Mouse (Mus musculus): ENCODE measurements around the gene Slc35b2. TPM values are rescaled to one million over a fixed set of nuclear protein-coding genes. Genes with fewer than 3 reads are reported as not detected.

Slc35b2 gene
- polyA plus RNA-seq, 1 experiment from 2014 or later: 110 TPM

DNA sequence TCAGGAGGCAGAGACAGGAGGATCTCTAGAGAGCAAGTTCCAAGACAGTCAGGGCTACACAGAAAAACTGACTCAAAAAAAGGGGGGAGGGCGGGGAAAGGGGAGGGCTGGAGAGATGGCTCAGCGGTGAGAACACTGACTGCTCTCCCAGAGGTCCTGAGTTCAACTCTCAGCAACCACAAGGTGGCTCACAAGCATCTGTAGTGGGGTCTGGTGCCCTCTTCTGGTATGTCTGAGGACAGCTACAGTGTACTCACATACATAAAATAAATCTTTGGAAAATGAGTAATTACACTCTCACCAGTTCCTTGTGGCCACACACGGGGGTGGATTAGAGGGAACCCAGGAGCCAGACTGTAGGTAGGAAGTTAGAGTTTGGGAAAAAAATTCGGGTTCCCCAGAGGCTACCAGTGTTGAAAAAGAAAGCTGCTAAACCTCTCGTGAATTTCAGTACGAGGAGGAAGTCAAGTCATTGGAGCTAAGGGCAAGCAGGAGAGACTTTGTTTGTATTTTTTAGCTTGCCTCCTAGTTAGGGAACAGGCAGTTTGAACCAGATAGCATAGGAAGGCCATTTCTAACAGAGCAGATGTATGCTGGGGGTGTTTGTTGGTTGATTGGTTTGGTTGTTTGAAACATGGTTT lies 19.2 kb downstream of the Slc35b2 start:
- H3K4me1 ChIP-seq (replicated peaks; ENCODE audit: control insufficient read depth, insufficient read depth, low read length): peaks cover 48% of the 10 kb centered on the region
- H3K27me3 ChIP-seq (replicated peaks; ENCODE audit: control insufficient read depth, insufficient read depth, low read length): no peaks in the 10 kb centered on the region
- no peak for DNase-seq (ENCODE audit: low spot score)
- no peak overlapping the region for H3K9ac ChIP-seq (ENCODE audit: low read depth, low read length)
- no peak overlapping the region for H3K4me3 ChIP-seq (ENCODE audit: low read depth, low read length)
- peaks cover 17% of the 10 kb centered on the region for H3K36me3 ChIP-seq (ENCODE audit: control insufficient read depth, insufficient read depth, low read length)
- no peaks in the 10 kb centered on the region for H3K9me3 ChIP-seq (ENCODE audit: control insufficient read depth, low read length)
- WGBS: 51% methylated on average over 6 of the region's 6 CpGs
- peak overlapping the region; percentile 11 for H3K4me2 ChIP-seq
- peak overlapping the region; percentile 69 for H3K27ac ChIP-seq (ENCODE audit: low read depth, low read length)
- no peak for ATAC-seq (replicated peaks; ENCODE audit: low FRiP score)

DNA sequence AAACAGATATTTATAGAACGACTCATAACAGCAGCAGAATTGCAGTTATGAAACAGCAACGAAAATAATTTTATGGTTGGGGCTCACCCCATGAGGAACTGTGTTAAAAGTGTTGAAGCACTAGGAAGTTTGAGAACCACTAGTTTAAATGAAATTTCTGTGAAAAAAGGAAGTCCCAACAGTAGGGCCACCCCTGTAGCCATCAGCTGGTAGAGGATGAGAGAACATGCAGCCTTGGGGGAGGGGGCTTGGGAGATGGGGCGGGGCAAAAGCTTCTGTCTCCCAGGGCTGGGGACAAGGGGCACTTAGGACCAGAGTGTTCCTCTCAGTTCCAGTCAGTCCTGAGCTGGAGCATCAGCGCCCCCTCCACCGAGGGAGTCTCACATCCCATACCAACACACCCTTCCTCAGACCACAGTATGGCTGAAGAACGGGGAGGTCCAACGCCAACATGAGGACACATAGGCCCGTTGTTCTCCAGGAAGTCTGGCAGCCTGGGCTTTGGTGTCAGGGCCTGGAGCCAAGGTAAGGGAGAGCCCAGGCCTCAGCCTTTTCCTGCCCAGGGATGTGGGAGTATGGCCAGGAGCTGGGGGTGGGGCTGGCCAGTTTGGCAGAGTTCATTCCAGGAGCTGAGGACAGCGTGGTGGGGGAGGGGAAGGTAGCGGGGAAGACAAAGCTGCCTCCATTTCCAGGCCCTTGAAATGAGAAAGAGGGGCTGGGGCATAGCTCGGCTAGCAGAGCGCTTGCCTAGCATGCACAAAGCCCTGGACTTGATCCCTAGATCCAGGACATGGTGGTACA lies 20.6 kb downstream of the Slc35b2 start:
- no peak for ATAC-seq (replicated peaks; ENCODE audit: low FRiP score)
- no peak overlapping the region for H3K4me3 ChIP-seq (ENCODE audit: low read depth, low read length)
- H3K9ac ChIP-seq (ENCODE audit: low read depth, low read length): peak overlapping the region; percentile 42; the same call in 1 of the 2 replicates

DNA sequence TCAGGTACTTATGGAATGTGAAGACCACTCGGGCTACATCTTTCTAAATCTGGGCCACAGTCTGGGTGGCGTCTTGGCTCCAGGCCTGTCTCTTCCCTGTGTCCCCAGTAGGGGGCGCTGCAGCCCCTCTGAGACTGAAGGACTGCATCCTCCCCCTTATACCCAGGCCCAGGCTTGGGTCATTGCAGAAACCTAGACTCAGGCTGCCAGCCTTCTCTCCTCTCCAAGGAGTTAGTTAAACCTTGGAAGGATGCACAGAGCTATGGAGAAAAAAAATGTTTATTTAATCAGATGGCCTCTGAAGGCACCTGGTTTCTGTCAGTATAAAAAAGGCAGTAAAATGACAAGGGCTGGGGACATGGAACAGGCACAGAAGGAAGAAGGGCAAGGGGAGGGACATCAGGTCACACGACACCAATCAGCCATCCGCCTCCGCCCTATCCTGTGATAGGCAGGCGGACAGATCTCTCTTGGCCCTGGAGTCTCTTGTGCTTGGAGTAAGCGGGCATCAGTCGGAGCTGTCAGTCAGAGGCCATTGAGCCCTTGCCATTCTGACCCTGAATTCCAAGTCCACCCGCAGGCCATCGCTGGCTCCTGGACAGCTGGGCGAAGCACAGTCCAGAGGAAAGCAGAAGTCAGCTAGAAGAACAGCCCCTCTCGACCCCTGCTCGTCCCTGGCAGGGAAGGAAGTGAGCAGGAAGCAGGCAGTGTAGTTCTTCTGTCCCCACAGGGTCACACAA lies 21.4 kb downstream of the Slc35b2 start:
- H3K27me3 ChIP-seq (replicated peaks; ENCODE audit: control insufficient read depth, insufficient read depth, low read length): no peaks in the 10 kb centered on the region
- H3K4me1 ChIP-seq (replicated peaks; ENCODE audit: control insufficient read depth, insufficient read depth, low read length): peaks cover 41% of the 10 kb centered on the region
- H3K4me3 ChIP-seq (ENCODE audit: low read depth, low read length): no peak overlapping the region
- 31% methylated on average over 14 of the region's 14 CpGs for WGBS
- H3K9me3 ChIP-seq (ENCODE audit: control insufficient read depth, low read length): no peaks in the 10 kb centered on the region
- H3K36me3 ChIP-seq (ENCODE audit: control insufficient read depth, insufficient read depth, low read length): peaks cover 40% of the 10 kb centered on the region
- H3K4me2 ChIP-seq: peak overlapping the region; percentile 16; the same call in 1 of the 2 replicates
- ATAC-seq (replicated peaks; ENCODE audit: low FRiP score) (peak; percentile 52), DNase-seq (ENCODE audit: low spot score) (peak; percentile 79)
- H3K9ac ChIP-seq (ENCODE audit: low read depth, low read length): peak overlapping the region; percentile 42; the same call in 1 of the 2 replicates
- H3K27ac ChIP-seq (ENCODE audit: low read depth, low read length): peak overlapping the region; percentile 71

More for the DNA sequence above, 20.6 kb downstream of the Slc35b2 start:
- H3K36me3 ChIP-seq (ENCODE audit: control insufficient read depth, insufficient read depth, low read length): peaks cover 32% of the 10 kb centered on the region
- H3K9me3 ChIP-seq (ENCODE audit: control insufficient read depth, low read length): no peaks in the 10 kb centered on the region
- DNase-seq (ENCODE audit: low spot score): no peak
- peak overlapping the region; percentile 71 for H3K27ac ChIP-seq (ENCODE audit: low read depth, low read length)
- H3K4me1 ChIP-seq (replicated peaks; ENCODE audit: control insufficient read depth, insufficient read depth, low read length): peaks cover 44% of the 10 kb centered on the region
- peak overlapping the region; percentile 1; the same call in 1 of the 2 replicates for H3K4me2 ChIP-seq
- 54% methylated on average over 12 of the region's 12 CpGs for WGBS
- no peaks in the 10 kb centered on the region for H3K27me3 ChIP-seq (replicated peaks; ENCODE audit: control insufficient read depth, insufficient read depth, low read length)

DNA sequence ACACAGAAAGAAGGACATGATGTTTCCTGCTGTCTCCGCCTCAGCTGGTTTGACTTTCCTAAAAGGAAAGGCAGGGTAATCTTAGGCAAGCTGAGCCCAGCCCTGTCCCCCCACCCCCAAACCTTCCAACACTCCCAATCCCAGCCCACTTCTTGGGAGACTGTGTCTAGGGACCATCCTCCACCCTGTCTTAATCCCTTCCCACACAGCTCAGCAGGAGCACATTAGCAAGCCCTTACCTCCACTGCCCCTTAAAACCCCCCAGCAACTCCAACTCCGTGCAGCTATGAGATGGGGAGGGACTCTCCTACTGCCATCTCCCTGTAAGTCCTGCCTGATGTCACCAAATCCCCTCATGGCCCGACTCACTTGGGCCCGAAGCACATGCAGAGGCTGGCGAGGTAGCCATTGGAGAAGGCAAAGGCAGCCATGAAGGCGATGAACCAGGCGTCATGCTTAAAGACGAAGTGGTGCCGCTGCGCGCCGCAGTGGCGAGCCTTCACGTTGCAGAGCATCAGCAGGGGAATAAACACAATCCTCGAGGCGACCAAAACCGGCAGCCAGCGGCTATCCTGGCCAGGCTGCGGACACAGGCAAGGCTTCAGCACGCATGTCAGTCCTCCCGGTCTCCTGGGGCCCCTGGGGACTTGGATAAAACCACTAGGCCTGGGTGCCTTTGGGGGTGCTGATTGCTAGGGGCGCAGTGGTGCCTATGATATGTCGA lies 22.2 kb downstream of the Slc35b2 start:
- H3K4me2 ChIP-seq: 0 out of 2 replicates have a peak overlapping the region, but pooled peaks have one; percentile 16
- no peaks in the 10 kb centered on the region for H3K27me3 ChIP-seq (replicated peaks; ENCODE audit: control insufficient read depth, insufficient read depth, low read length)
- H3K4me3 ChIP-seq (ENCODE audit: low read depth, low read length): no peak overlapping the region
- peaks cover 42% of the 10 kb centered on the region for H3K36me3 ChIP-seq (ENCODE audit: control insufficient read depth, insufficient read depth, low read length)
- peak overlapping the region; percentile 17; the same call in 1 of the 2 replicates for H3K9ac ChIP-seq (ENCODE audit: low read depth, low read length)
- ATAC-seq (replicated peaks; ENCODE audit: low FRiP score) (no peak), DNase-seq (ENCODE audit: low spot score) (no peak)
- H3K4me1 ChIP-seq (replicated peaks; ENCODE audit: control insufficient read depth, insufficient read depth, low read length): peaks cover 41% of the 10 kb centered on the region
- peak overlapping the region; percentile 60 for H3K27ac ChIP-seq (ENCODE audit: low read depth, low read length)
- no peaks in the 10 kb centered on the region for H3K9me3 ChIP-seq (ENCODE audit: control insufficient read depth, low read length)
- 72% methylated on average over 23 of the region's 23 CpGs for WGBS

DNA sequence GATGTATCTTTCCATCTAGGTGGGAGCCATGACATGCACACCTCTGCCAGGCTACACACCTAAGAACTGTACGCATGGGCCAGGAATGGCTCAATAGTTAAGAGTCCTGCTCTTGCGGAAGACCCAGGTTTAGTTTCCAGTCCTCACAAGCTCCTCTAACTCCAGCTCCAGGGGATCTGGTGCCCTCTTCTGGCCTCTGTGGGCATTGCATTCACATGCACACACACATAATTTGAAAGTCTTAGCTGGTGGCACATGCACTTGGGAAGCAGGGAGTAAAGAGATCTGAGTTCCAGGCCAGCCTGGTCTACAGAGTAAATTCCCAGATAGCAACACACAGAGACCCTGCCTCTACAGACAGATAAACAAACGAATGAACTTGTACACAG lies 22.8 kb downstream of the Slc35b2 start:
- Histone ChIP-seq H3K27me3 (replicated peaks; ENCODE audit: control insufficient read depth, insufficient read depth, low read length) (no peaks in the 10 kb centered on the region), H3K4me3 (ENCODE audit: low read depth, low read length) (no peak overlapping the region), H3K4me2 (no peak overlapping the region), H3K36me3 (ENCODE audit: control insufficient read depth, insufficient read depth, low read length) (peaks cover 42% of the 10 kb centered on the region), H3K4me1 (replicated peaks; ENCODE audit: control insufficient read depth, insufficient read depth, low read length) (peaks cover 38% of the 10 kb centered on the region), H3K27ac (ENCODE audit: low read depth, low read length) (no peak overlapping the region), H3K9ac (ENCODE audit: low read depth, low read length) (no peak overlapping the region), H3K9me3 (ENCODE audit: control insufficient read depth, low read length) (no peaks in the 10 kb centered on the region)
- DNase-seq (ENCODE audit: low spot score) (no peak), ATAC-seq (replicated peaks; ENCODE audit: low FRiP score) (no peak)
- 90% methylated on average over 3 of the region's 3 CpGs for WGBS

DNA sequence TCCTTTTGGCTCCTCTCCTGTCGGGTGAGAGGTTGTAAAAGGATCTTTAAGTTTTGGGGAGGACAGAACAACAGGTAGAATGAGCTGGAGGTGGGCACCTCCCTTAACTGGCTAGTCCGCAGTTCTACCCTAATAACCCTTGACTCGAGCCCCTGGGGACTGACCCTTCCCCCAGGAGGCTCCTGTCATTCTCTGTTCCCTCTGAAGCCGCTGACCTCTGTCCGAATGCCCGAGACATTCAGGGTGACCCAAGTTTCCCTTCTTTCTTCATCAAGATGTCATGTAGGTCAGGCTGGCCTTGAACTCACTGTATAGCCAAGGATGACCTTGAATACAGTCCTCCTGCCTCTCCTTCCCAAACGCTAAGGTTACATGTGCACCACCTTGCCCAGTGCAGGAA lies 24.7 kb downstream of the Slc35b2 start:
- Histone ChIP-seq H3K4me3 (ENCODE audit: low read depth, low read length) (no peak overlapping the region), H3K27me3 (replicated peaks; ENCODE audit: control insufficient read depth, insufficient read depth, low read length) (no peaks in the 10 kb centered on the region; the same call in 1 of the 2 replicates), H3K36me3 (ENCODE audit: control insufficient read depth, insufficient read depth, low read length) (peaks cover 42% of the 10 kb centered on the region), H3K4me1 (replicated peaks; ENCODE audit: control insufficient read depth, insufficient read depth, low read length) (peaks cover 43% of the 10 kb centered on the region), H3K9me3 (ENCODE audit: control insufficient read depth, low read length) (no peaks in the 10 kb centered on the region), H3K9ac (ENCODE audit: low read depth, low read length) (no peak overlapping the region), H3K27ac (ENCODE audit: low read depth, low read length) (no peak overlapping the region), H3K4me2 (no peak overlapping the region)
- ATAC-seq (replicated peaks; ENCODE audit: low FRiP score) (no peak), DNase-seq (ENCODE audit: low spot score) (no peak)
- 91% methylated on average over 7 of the region's 7 CpGs for WGBS

DNA sequence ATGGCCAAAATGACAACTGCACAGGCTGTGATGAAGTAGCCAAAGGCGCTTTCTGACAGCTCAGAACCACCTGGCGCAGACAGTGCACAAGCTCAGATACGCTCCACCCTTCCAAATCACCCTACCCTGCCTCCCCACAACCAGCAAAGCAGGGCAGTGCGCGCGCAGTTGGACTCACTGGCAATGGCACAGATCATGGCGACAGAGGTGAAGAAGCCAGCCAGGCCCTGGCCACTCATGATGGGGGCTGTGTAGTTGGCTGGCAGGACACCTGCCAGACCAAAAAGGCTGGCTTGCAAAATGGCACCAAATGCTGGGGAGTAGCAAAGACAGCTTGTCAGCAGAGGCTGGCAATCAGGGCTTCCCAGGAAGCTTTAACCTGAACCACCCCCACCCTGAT lies 25.6 kb downstream of the Slc35b2 start:
- Histone ChIP-seq H3K9ac (ENCODE audit: low read depth, low read length) (no peak overlapping the region), H3K9me3 (ENCODE audit: control insufficient read depth, low read length) (no peaks in the 10 kb centered on the region), H3K4me2 (no peak overlapping the region), H3K27me3 (replicated peaks; ENCODE audit: control insufficient read depth, insufficient read depth, low read length) (no peaks in the 10 kb centered on the region; the same call in 1 of the 2 replicates), H3K4me1 (replicated peaks; ENCODE audit: control insufficient read depth, insufficient read depth, low read length) (peaks cover 46% of the 10 kb centered on the region), H3K4me3 (ENCODE audit: low read depth, low read length) (no peak overlapping the region), H3K27ac (ENCODE audit: low read depth, low read length) (no peak overlapping the region), H3K36me3 (ENCODE audit: control insufficient read depth, insufficient read depth, low read length) (peaks cover 42% of the 10 kb centered on the region)
- 98% methylated on average over 7 of the region's 7 CpGs for WGBS
- no peak for ATAC-seq (replicated peaks; ENCODE audit: low FRiP score)
- no peak for DNase-seq (ENCODE audit: low spot score)

DNA sequence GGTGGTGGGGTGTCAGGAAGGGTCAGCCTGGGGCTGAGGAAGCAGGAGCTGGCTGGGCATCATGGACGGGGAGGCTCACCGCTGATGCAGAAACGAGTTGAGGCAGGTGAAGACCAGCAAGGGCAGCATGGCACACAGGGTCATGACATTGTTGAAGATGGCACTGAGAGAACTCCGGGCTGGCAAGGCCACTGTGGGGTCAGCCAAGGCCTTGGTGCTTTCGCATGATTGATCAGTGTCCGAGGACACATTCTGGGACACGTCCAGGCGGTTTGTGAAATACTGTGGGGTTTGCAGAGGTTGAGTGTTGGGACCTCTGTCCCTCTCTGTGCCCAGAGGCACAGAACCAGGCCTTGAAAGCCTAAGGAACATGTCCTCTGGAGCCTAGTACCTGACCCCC lies 26.2 kb downstream of the Slc35b2 start:
- H3K9me3 ChIP-seq (ENCODE audit: control insufficient read depth, low read length): no peaks in the 10 kb centered on the region
- no peak overlapping the region for H3K27ac ChIP-seq (ENCODE audit: low read depth, low read length)
- H3K27me3 ChIP-seq (replicated peaks; ENCODE audit: control insufficient read depth, insufficient read depth, low read length): no peaks in the 10 kb centered on the region; the same call in 1 of the 2 replicates
- no peak overlapping the region for H3K4me2 ChIP-seq
- H3K9ac ChIP-seq (ENCODE audit: low read depth, low read length): no peak overlapping the region
- H3K36me3 ChIP-seq (ENCODE audit: control insufficient read depth, insufficient read depth, low read length): peaks cover 42% of the 10 kb centered on the region
- ATAC-seq (replicated peaks; ENCODE audit: low FRiP score) (no peak), DNase-seq (ENCODE audit: low spot score) (no peak)
- H3K4me1 ChIP-seq (replicated peaks; ENCODE audit: control insufficient read depth, insufficient read depth, low read length): peaks cover 40% of the 10 kb centered on the region
- WGBS: 91% methylated on average over 8 of the region's 8 CpGs
- H3K4me3 ChIP-seq (ENCODE audit: low read depth, low read length): no peak overlapping the region; the same call in 1 of the 2 replicates

Data from liver, embryonic 11.5 days (tissue).